Mouse (Mus musculus) heart, embryonic 14.5 days (tissue): Measurements from ENCODE around the gene Pcx. TPM values are rescaled to one million over a fixed set of nuclear protein-coding genes. Genes with fewer than 3 reads are reported as not detected.
A peak's percentile ranks its signal among the peaks of the same experiment; 100 is the strongest.

Experiments
- ATAC-seq: fragments of 200-750 bp; cut with Nextera tagmentation; 2 replicates; pipeline ENCODE4 v1.8.0; 2017; ENCODE audit warnings: low read depth, moderate TSS enrichment; ENCODE audit not compliant: insufficient number of reproducible peaks, insufficient read depth, low FRiP score
- H3K27ac ChIP-seq, 2 experiments: fragments of 200-500 bp in 1 of 2; fragments of 300-500 bp in 1 of 2; sonication (generic) in 1 of 2; replicated peaks in 1 of 2; 2 replicates each; pipeline ENCODE4 v1.5.1; 2012 to 2014; ENCODE audit warnings: low read depth in 2 of 2, low read length in 2 of 2, control low read depth in 1 of 2, mild to moderate bottlenecking in 1 of 2, mixed read lengths in 1 of 2; ENCODE audit not compliant: control insufficient read depth in 1 of 2, insufficient read depth in 1 of 2
- H3K27me3 ChIP-seq: fragments of 300-500 bp; sonication (generic); 2 replicates; pipeline ENCODE4 v1.6.1; 2014; ENCODE audit warnings: mild to moderate bottlenecking, low read length, control low read depth; ENCODE audit not compliant: control insufficient read depth, insufficient read depth
- H3K36me3 ChIP-seq: fragments of 300-500 bp; sonication (generic); 2 replicates; pipeline ENCODE4 v1.6.1; 2014; ENCODE audit warnings: mild to moderate bottlenecking, control low read depth, low read length, mixed read lengths; ENCODE audit not compliant: control insufficient read depth, insufficient read depth
- H3K4me1 ChIP-seq, 2 experiments: fragments of 200-500 bp in 1 of 2; fragments of 300-500 bp in 1 of 2; sonication (generic) in 1 of 2; 2 replicates each; pipeline ENCODE4 v1.6.1; 2012 to 2014; ENCODE audit warnings: low read length in 2 of 2, control low read depth in 1 of 2, mixed read lengths in 1 of 2; ENCODE audit not compliant: control insufficient read depth in 2 of 2, insufficient read depth in 2 of 2
- H3K4me2 ChIP-seq: fragments of 300-500 bp; sonication (generic); 2 replicates; pipeline ENCODE4 v1.6.1; 2014; ENCODE audit warnings: mild to moderate bottlenecking, low read length
- H3K4me3 ChIP-seq, 2 experiments: fragments of 200-500 bp in 1 of 2; fragments of 300-500 bp in 1 of 2; sonication (generic) in 1 of 2; 2 replicates each; pipeline ENCODE4 v1.5.1; 2012 to 2014; ENCODE audit warnings: low read length in 2 of 2, mild to moderate bottlenecking in 2 of 2, control low read depth in 1 of 2, low read depth in 1 of 2, moderate library complexity in 1 of 2; ENCODE audit not compliant: control insufficient read depth in 1 of 2, insufficient read depth in 1 of 2
- H3K9ac ChIP-seq: fragments of 300-500 bp; sonication (generic); 2 replicates; pipeline ENCODE4 v1.6.1; 2014; ENCODE audit warnings: mild to moderate bottlenecking, low read length
- H3K9me3 ChIP-seq: fragments of 300-500 bp; sonication (generic); 2 replicates; pipeline ENCODE4 v1.6.1; 2016; ENCODE audit warnings: low read length, control low read depth; ENCODE audit not compliant: control insufficient read depth
- WGBS: fragments of 180-500 bp; shearing (Covaris S2); extraction: QIAGEN DNeasy Blood & Tissue Kit; methylation state at CpG from one replicate; pipeline ENCODE4 v1.1.7; 2014; 5-methylcytosine and 5-hydroxymethylcytosine counted together
- polyA plus RNA-seq: library from polyadenylated mRNA; unstranded; fragments of >200 nt; fragmentation: Nextera tagmentation; extraction: Ambion mirVana; gene quantifications from 2 replicates; pipeline ENCODE4 v1.2.1, GENCODE M21; 2014

Pcx gene
- polyA plus RNA-seq, 1 experiment from 2014 or later: 8.7 TPM

DNA sequence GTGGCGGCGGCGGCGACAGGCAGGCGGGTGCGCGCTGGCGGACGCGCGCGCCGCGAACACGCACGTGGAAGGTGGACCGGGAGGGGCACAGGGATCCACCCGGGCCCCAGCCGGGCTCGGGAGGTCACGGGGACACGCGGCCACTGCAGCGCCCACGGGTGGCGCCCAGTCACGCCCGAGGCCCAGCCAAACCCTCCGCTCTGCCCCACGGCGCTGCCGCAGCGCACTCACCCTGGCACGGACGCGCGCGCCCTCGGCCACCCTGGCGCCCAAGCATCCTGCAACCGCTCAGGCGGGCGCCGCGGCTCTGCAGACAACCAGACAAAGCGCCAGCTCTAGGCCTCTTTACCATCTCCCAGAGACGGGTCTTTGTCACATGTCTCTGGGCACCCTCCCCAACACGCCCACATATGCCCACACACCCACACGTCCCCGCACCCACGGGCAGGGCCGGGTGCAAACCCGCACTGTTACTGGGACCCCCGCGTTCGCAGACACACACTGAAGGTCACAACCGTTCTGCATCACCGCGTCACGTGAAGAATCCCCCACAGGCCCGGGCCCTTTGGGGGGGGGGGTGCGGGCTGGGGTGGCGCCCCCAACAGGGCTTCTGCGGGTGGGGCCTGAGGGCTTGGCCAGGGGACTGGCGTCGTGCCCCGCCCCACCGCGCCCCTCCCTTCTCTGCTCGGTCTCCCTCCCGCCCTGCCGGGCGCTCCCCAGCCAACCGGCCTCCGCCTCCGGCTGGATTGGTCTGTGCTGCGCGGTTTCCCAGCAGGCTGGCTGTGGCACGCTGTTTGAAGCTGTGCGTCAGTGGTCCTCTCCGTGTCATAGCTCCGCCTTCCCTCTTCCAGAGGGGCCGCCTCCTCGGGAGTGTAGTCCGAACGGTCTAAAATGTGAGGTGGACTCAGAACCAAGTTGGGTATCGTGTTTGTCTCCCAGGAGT lies 105.2 kb downstream of the Pcx start, which contains the start of gene Lrfn4:
Gene Lrfn4 (minus strand): TSS at position 517 of the 943 bp plus-strand sequence.
- Histone ChIP-seq H3K27ac (peak within 1 kb of the TSS; percentile 70 to 79), H3K4me2 (peak within 1 kb of the TSS; percentile 89), H3K36me3 (peaks cover 23% of the 10 kb centered on the region), H3K9ac (peak within 1 kb of the TSS; percentile 95), H3K4me3 (peak within 1 kb of the TSS; percentile 71 to 90), H3K4me1 (peaks cover 5 to 10% of the 10 kb centered on the region in 2 experiments; a peak in 3 of 4 replicates), H3K27me3 (no peaks in the 10 kb centered on the region), H3K9me3 (no peaks in the 10 kb centered on the region)
- WGBS: under 1% methylated on average over 82 of the region's 87 CpGs
- ATAC-seq: peak; percentile 93

DNA sequence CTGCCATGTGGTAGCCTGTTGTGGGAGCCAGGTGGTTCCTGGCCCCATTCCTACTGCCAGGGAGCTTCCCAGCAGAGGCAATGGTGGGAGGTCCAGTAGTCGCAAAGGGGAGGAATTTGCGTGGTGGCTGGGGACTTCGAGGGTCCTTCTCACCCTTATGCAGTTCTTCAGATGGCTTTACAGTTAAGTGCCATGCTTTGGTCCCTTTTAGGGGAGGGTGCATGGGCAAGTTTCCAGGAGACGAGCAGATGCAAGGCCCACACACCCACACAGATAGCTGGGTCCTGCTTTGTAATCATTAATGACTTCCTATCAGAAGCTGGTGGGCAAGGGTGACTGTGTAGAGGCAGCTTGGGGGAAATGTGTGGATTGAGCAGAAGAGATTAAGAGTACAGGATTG lies 106.3 kb downstream of the Pcx start:
- H3K4me3 ChIP-seq: no peak overlapping the region
- no peak for ATAC-seq
- no peak overlapping the region for H3K4me2 ChIP-seq
- H3K9ac ChIP-seq: no peak overlapping the region; the same call in 1 of the 2 replicates
- H3K36me3 ChIP-seq: peaks cover 32% of the 10 kb centered on the region
- H3K27ac ChIP-seq: no peak overlapping the region
- peaks cover 5 to 10% of the 10 kb centered on the region in 2 experiments; a peak in 3 of 4 replicates for H3K4me1 ChIP-seq
- 24% methylated on average over 4 of the region's 4 CpGs for WGBS
- no peaks in the 10 kb centered on the region for H3K9me3 ChIP-seq
- no peaks in the 10 kb centered on the region for H3K27me3 ChIP-seq

DNA sequence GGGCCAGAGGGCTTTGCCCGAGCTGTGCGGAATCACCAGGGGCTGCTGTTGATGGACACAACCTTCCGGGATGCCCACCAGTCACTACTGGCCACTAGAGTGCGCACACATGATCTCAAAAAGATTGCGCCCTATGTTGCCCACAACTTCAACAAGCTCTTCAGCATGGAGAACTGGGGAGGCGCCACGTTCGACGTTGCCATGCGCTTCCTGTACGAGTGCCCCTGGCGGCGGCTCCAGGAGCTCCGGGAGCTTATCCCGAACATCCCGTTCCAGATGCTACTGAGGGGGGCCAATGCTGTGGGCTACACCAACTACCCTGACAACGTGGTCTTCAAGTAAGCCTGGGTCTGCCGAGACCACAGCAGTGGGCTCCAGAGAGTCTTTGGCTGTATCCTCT lies 107.9 kb downstream of the Pcx start:
- Histone ChIP-seq H3K4me3 (no peak overlapping the region), H3K27ac (no peak overlapping the region), H3K9ac (no peak overlapping the region), H3K4me1 (peaks cover 5 to 10% of the 10 kb centered on the region in 2 experiments; a peak in 3 of 4 replicates), H3K4me2 (no peak overlapping the region), H3K27me3 (no peaks in the 10 kb centered on the region), H3K9me3 (no peaks in the 10 kb centered on the region), H3K36me3 (peaks cover 31% of the 10 kb centered on the region)
- ATAC-seq: no peak
- 30% methylated on average over 18 of the region's 18 CpGs for WGBS

DNA sequence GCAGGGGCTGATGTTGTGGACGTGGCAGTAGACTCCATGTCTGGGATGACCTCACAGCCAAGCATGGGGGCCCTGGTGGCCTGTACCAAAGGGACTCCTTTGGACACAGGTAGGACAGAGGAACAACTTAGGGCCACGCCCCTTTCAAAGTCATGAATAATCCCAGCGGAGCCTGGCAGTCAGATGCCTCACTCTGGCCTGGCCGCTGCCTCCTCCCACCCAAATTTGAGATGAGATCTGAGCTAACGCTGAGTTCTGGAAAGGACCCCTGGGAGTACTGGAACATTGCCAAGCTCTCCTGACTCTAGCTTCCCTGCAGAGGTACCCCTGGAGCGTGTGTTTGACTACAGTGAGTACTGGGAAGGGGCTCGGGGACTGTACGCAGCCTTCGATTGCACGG lies 109.2 kb downstream of the Pcx start:
- Histone ChIP-seq H3K4me1 (peaks cover 3 to 7% of the 10 kb centered on the region in 2 experiments; a peak in 3 of 4 replicates), H3K9me3 (no peaks in the 10 kb centered on the region), H3K4me3 (no peak overlapping the region), H3K27ac (no peak overlapping the region), H3K9ac (no peak overlapping the region), H3K4me2 (no peak overlapping the region), H3K27me3 (no peaks in the 10 kb centered on the region), H3K36me3 (peaks cover 34% of the 10 kb centered on the region)
- ATAC-seq: no peak
- 80% methylated on average over 10 of the region's 10 CpGs for WGBS

DNA sequence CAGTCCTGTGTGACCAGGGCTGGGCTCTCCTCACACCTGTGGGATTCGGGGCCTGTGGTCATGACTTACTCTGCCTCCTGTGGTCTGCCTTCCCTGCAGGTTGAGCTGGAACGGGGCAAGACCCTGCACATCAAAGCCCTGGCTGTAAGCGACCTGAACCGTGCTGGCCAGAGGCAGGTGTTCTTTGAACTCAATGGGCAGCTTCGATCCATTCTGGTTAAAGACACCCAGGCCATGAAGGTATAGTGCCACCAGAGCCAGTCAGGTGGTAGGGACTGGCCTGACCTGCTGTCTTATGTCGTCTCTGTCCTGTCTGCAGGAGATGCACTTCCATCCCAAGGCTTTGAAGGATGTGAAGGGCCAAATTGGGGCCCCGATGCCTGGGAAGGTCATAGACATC lies 110.4 kb downstream of the Pcx start:
- Histone ChIP-seq H3K4me2 (no peak overlapping the region), H3K4me1 (peaks cover 2 to 8% of the 10 kb centered on the region in 2 experiments; a peak in 3 of 4 replicates), H3K36me3 (peaks cover 34% of the 10 kb centered on the region), H3K9me3 (no peaks in the 10 kb centered on the region), H3K27me3 (no peaks in the 10 kb centered on the region), H3K4me3 (no peak overlapping the region), H3K27ac (no peak overlapping the region), H3K9ac (no peak overlapping the region)
- no peak for ATAC-seq
- WGBS: 87% methylated on average over 7 of the region's 7 CpGs

DNA sequence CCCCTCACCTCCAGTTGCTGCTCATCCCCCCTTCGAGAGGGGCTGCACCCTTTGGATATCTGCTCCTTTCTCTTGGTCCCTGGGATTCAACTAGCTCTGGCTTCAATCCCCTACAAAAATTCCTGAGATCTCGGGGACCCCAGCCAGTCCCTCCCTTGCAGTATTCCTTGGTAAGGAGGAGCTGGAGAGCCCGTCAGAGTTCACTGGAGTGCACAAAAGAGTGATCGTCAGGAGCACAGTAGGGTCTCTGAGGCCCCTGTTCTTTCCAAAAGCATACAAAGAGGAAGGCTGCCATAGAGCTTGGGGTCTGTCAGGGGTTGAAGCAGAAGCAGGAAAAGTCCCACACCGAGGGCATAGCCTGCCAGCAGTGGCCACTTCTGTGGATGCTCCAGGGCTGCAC lies 112.5 kb downstream of the Pcx start:
- no peak overlapping the region for H3K27ac ChIP-seq
- WGBS: 83% methylated on average over 5 of the region's 5 CpGs
- H3K4me2 ChIP-seq: no peak overlapping the region
- H3K9me3 ChIP-seq: no peaks in the 10 kb centered on the region
- H3K27me3 ChIP-seq: no peaks in the 10 kb centered on the region
- H3K4me1 ChIP-seq: peaks cover 5 to 13% of the 10 kb centered on the region in 2 experiments; a peak in 3 of 4 replicates
- H3K4me3 ChIP-seq: no peak overlapping the region
- no peak for ATAC-seq
- no peak overlapping the region for H3K9ac ChIP-seq
- peaks cover 34% of the 10 kb centered on the region for H3K36me3 ChIP-seq

DNA sequence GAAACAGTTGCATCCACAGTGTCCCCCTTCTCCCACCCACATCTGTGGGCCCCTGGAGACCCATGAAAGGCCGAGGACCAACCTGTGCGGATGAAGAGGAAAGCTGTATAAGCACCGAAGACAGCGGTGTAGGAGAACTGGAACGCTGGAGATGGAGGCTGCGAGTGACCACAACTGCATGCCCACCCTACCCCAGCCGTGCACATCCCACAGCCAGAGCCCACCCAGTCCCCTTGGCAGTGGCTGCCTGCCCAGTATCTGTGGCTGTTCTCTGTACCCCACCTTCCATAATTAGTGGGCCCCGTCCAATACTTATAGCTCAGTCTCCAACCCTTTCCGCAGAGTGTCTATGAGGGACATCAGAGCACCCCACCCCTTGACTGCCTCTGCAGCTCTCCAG lies 113.1 kb downstream of the Pcx start:
- no peak for ATAC-seq

More for the DNA sequence above, 113.1 kb downstream of the Pcx start:
- Histone ChIP-seq H3K27ac (no peak overlapping the region), H3K27me3 (no peaks in the 10 kb centered on the region), H3K9ac (no peak overlapping the region), H3K4me3 (no peak overlapping the region), H3K36me3 (peaks cover 34% of the 10 kb centered on the region), H3K4me2 (no peak overlapping the region), H3K9me3 (no peaks in the 10 kb centered on the region), H3K4me1 (peaks cover 5 to 13% of the 10 kb centered on the region in 2 experiments; a peak in 3 of 4 replicates)
- 93% methylated on average over 9 of the region's 9 CpGs for WGBS
